Mouse (Mus musculus): ENCODE results near the gene Sun1.

DNA sequence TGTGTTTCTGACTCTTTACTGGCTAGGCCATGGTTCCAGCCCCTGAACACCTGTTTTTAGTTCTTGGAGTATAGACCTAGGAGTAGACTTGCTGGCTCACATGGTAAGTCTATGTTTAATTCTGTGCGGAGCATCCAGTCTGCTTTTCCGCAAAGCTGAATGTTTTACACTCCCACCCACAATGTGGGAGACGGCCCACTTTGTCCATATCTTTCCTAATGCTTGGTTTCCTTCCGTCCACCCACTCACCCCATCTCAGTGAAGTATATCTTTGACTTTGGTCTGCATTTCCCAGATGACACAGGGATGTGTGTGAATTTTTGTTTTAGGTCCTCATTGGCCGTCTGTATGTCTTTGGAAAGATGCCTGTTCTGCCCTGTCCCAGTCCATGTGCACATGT, 2.9 kb downstream of the Sun1 start:
- TF ChIP-seq CTCF (IDR thresholded peaks at IDR 0.05), result no peak
- TF ChIP-seq EP300 (IDR thresholded peaks at IDR 0.05), result no peak
